Mouse (Mus musculus) hindbrain, postnatal 0 days (tissue): ENCODE measurements at regions not wholly inside any gene's neighbourhood (a gene's known extent, or its start where the extent isn't known, plus 50 kb on each side); places are given as distances from the start of the nearest gene placed in this dataset.

Experiments used
- ATAC-seq: fragments of 200-750 bp; cut with Nextera tagmentation; 2 replicates; pipeline ENCODE4 v1.8.0; 2017; ENCODE audit warnings: mild to moderate bottlenecking, moderate TSS enrichment, moderate library complexity
- DNase-seq: peaks from one replicate; pipeline ENCODE4 v3.0.0-alpha.2; 2015; ENCODE audit warnings: low spot score
- H3K27ac ChIP-seq: fragments of 300-500 bp; sonication (generic); 2 replicates; pipeline ENCODE4 v1.5.1; 2014; ENCODE audit warnings: mild to moderate bottlenecking
- H3K27me3 ChIP-seq: fragments of 300-500 bp; sonication (generic); 2 replicates; pipeline ENCODE4 v1.6.1; 2014; ENCODE audit warnings: low read length, mixed read lengths; ENCODE audit not compliant: insufficient read depth
- H3K36me3 ChIP-seq: fragments of 300-500 bp; sonication (generic); 2 replicates; pipeline ENCODE4 v1.6.1; 2014; ENCODE audit warnings: low read length, mixed read lengths; ENCODE audit not compliant: insufficient read depth
- H3K4me1 ChIP-seq: fragments of 300-500 bp; sonication (generic); 2 replicates; pipeline ENCODE4 v1.6.1; 2014; ENCODE audit warnings: antibody characterized with exemption, low read length, mixed read lengths; ENCODE audit not compliant: insufficient read depth
- H3K4me2 ChIP-seq: fragments of 300-500 bp; sonication (generic); 2 replicates; pipeline ENCODE4 v1.6.1; 2014; ENCODE audit warnings: low read depth, mild to moderate bottlenecking, low read length, moderate library complexity, mixed read lengths
- H3K4me3 ChIP-seq: fragments of 300-500 bp; sonication (generic); 2 replicates; pipeline ENCODE4 v1.5.1; 2014; ENCODE audit warnings: low read length
- H3K9ac ChIP-seq: fragments of 300-500 bp; sonication (generic); replicated peaks from 2 replicates; pipeline ENCODE4 v1.6.1; 2014; ENCODE audit warnings: mild to moderate bottlenecking, low read length, moderate library complexity, mixed read lengths
- H3K9me3 ChIP-seq: fragments of 300-500 bp; sonication (generic); 2 replicates; pipeline ENCODE4 v1.6.1; 2016; ENCODE audit warnings: low read length, mixed read lengths
- CTCF ChIP-seq: IDR thresholded peaks from 2 replicates; pipeline ENCODE4 v1.5.1; 2016; ENCODE audit warnings: antibody characterized with exemption, control low read depth, low read depth
- WGBS: fragments of 180-500 bp; shearing (Covaris S2); extraction: QIAGEN DNeasy Blood & Tissue Kit; methylation state at CpG from one replicate; pipeline ENCODE4 v1.1.7; 2014; 5-methylcytosine and 5-hydroxymethylcytosine counted together

GRCm38 (mm10) chr8:128260836-128261235, 97.6 kb upstream of the Nrp1 start:
- DNase-seq (peak; percentile 12), ATAC-seq (no peak)
- WGBS = 72% methylated on average over 3 of the region's 3 CpGs
- TF ChIP-seq CTCF = no peak
- Histone ChIP-seq H3K27ac (no peak overlapping the region), H3K4me2 (no peak overlapping the region), H3K9me3 (no peaks in the 10 kb centered on the region), H3K4me3 (no peak overlapping the region), H3K4me1 (no peaks in the 10 kb centered on the region), H3K36me3 (no peaks in the 10 kb centered on the region), H3K9ac (no peak overlapping the region), H3K27me3 (no peaks in the 10 kb centered on the region)

GRCm38 (mm10) chr8:128261367-128261766, 97.0 kb upstream of the Nrp1 start:
- H3K9me3 ChIP-seq = no peaks in the 10 kb centered on the region
- no peak overlapping the region for H3K9ac ChIP-seq
- ATAC-seq (no peak), DNase-seq (peak; percentile 44)
- WGBS = 78% methylated on average over 3 of the region's 3 CpGs
- H3K4me1 ChIP-seq = no peaks in the 10 kb centered on the region
- no peaks in the 10 kb centered on the region for H3K36me3 ChIP-seq
- H3K27ac ChIP-seq = no peak overlapping the region
- H3K27me3 ChIP-seq = no peaks in the 10 kb centered on the region
- no peak overlapping the region for H3K4me2 ChIP-seq
- no peak for TF ChIP-seq CTCF
- no peak overlapping the region for H3K4me3 ChIP-seq

GRCm38 (mm10) chr8:128263251-128263947, 95.0 kb upstream of the Nrp1 start:
- ATAC-seq (no peak), DNase-seq (peak; percentile 38)
- TF ChIP-seq CTCF = no peak
- no peak overlapping the region for H3K4me2 ChIP-seq
- WGBS = 34% methylated on average over 9 of the region's 9 CpGs
- H3K27me3 ChIP-seq = no peaks in the 10 kb centered on the region
- no peaks in the 10 kb centered on the region for H3K9me3 ChIP-seq
- no peak overlapping the region for H3K4me3 ChIP-seq
- no peak overlapping the region for H3K9ac ChIP-seq
- H3K27ac ChIP-seq = no peak overlapping the region
- H3K4me1 ChIP-seq = no peaks in the 10 kb centered on the region
- no peaks in the 10 kb centered on the region for H3K36me3 ChIP-seq

- no peak for DNase-seq
- TF ChIP-seq CTCF = no peak
- H3K9me3 ChIP-seq = no peaks in the 10 kb centered on the region
These were observed 91.1 kb upstream of the Nrp1 start for GRCm38 (mm10) chr8:128267261-128267660.

DNA sequence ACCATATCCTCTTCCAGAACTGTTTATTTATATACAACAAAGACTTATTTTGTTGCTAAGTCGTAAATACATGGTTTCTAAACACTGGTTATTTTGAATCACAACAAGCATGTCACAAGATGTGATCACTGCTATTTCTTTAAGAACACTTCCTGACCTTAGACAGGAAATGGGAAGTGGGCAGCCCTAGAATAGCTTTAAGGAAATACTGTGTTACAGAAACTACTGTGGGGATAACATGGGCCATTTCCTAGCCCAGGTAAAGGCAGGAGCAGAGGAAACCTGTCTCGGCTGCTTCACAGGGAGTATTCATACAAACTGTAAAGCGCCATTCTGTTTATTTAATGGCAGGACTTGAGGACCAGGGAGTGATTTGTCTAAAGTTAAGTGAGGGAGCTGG, 90.4 kb upstream of the Nrp1 start:
- 84% methylated on average over 3 of the region's 3 CpGs for WGBS
- Histone ChIP-seq H3K9me3 (no peaks in the 10 kb centered on the region), H3K4me1 (peaks cover 5% of the 10 kb centered on the region; the same call in 1 of the 2 replicates), H3K4me2 (no peak overlapping the region), H3K9ac (no peak overlapping the region), H3K27me3 (no peaks in the 10 kb centered on the region), H3K4me3 (no peak overlapping the region), H3K36me3 (no peaks in the 10 kb centered on the region), H3K27ac (no peak overlapping the region)
- ATAC-seq (no peak), DNase-seq (no peak)
- no peak for TF ChIP-seq CTCF

More at GRCm38 (mm10) chr8:128267261-128267660, 91.1 kb upstream of the Nrp1 start:
- Histone ChIP-seq H3K9ac (no peak overlapping the region), H3K4me1 (no peaks in the 10 kb centered on the region), H3K4me2 (no peak overlapping the region), H3K4me3 (no peak overlapping the region), H3K27ac (no peak overlapping the region), H3K27me3 (no peaks in the 10 kb centered on the region), H3K36me3 (no peaks in the 10 kb centered on the region)
- ATAC-seq = no peak
- 61% methylated on average over 4 of the region's 4 CpGs for WGBS

- no peak for TF ChIP-seq CTCF
- Histone ChIP-seq H3K9me3 (no peaks in the 10 kb centered on the region), H3K27ac (no peak overlapping the region), H3K4me3 (no peak overlapping the region), H3K9ac (no peak overlapping the region), H3K4me1 (peaks cover 6% of the 10 kb centered on the region; the same call in 1 of the 2 replicates), H3K4me2 (no peak overlapping the region), H3K27me3 (no peaks in the 10 kb centered on the region), H3K36me3 (no peaks in the 10 kb centered on the region)
- WGBS = 79% methylated on average over 1 of the region's 1 CpGs
- no peak for ATAC-seq
- no peak for DNase-seq
These were observed 88.9 kb upstream of the Nrp1 start for GRCm38 (mm10) chr8:128269546-128269945.

DNA sequence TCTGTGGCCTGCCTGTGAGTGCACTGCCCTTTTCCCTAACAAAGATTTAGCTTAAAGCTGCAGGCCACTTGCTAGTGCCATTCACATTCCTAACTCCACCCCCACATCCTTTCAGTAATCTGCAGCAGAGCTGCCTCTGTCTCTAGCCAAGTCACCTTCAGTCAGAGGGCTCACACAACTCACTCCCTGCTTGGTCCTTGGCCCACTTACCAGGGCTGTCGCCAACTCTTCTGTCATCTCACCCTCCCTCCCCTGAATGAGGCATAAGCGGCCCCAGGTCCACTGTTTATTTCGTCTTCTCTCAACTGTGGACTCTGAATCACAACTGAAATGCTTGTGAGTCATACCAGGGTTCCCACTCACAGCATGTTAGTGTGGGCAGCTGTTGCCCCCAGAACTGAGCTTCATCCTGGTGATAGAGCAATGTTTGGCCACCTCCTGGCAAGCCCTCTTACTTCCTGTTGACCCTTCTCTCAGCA, 85.5 kb upstream of the Nrp1 start:
- DNase-seq = peak; percentile 29
- WGBS = 31% methylated on average over 3 of the region's 3 CpGs
- no peak for TF ChIP-seq CTCF

More for the DNA sequence above, 85.5 kb upstream of the Nrp1 start:
- peak; percentile 56; the same call in 1 of the 2 replicates for ATAC-seq
- no peak overlapping the region for H3K4me2 ChIP-seq
- no peaks in the 10 kb centered on the region for H3K9me3 ChIP-seq
- H3K27me3 ChIP-seq = no peaks in the 10 kb centered on the region
- no peak overlapping the region for H3K27ac ChIP-seq
- H3K4me3 ChIP-seq = no peak overlapping the region
- H3K36me3 ChIP-seq = no peaks in the 10 kb centered on the region
- H3K4me1 ChIP-seq = peaks cover 6% of the 10 kb centered on the region; the same call in 1 of the 2 replicates
- no peak overlapping the region for H3K9ac ChIP-seq
